In the genomic region with DNA sequence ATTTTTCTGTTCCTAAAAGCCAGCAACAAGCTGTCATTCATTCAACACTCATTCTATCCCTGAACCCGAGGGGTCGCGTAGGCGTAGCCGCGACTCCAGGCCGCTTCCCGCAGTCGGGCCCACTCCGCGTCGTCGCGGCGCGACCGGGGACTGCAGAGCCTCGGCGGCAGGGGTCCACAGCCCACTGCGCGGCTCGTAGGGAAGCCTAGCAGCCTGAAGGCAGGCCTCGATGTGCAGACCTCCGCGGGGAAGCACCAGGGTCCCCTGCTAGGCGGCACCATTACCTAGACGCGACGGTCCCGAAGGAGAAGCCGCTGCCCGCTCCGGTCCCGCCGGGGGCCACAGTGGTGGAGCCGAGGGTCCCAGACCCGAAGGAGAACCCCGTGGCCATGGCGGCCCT, we compare ENCODE assay signal across 8 mouse cellular contexts. TPM values are rescaled to one million over a fixed set of nuclear protein-coding genes. Genes with fewer than 3 reads are reported as not detected.
DNase-seq lines count a peak whose midpoint lies in the region; ATAC-seq and TF ChIP-seq lines count a peak whose summit lies in the region.

No protein-coding gene starts in this region.

- peak overlapping the region; percentile 94 for H3K27ac ChIP-seq in forebrain, embryonic 16.5 days (ENCODE audit: low read length)
- peak overlapping the region; percentile 91 for H3K27ac ChIP-seq in liver, postnatal 0 days (ENCODE audit: low read depth)

- intact Hi-C loops in left cerebral cortex, postnatal 14 days (cut with DNase I) = loop anchor here (5.0 kb wide), 1 partner anchor 126 kb away; no protein-coding TSS in a partner anchor
- intact Hi-C loops in left cerebral cortex, postnatal 36 days (cut with DNase I) = loop anchor here (1.0 to 10.0 kb wide), 3 partner anchors 14 to 444 kb away; a partner anchor contains a TSS

- H3K4me2 ChIP-seq in forebrain, embryonic 16.5 days (ENCODE audit: low read length) = peak overlapping the region; percentile 84
- H3K4me2 ChIP-seq in liver, postnatal 0 days (ENCODE audit: low read depth, low read length) = peak overlapping the region; percentile 86

- H3K4me1 ChIP-seq in forebrain, embryonic 16.5 days (replicated peaks; ENCODE audit: control insufficient read depth, insufficient read depth, low read length) = peaks cover 22% of the 10 kb centered on the region
- H3K4me1 ChIP-seq in liver, postnatal 0 days (ENCODE audit: insufficient read depth) = peaks cover 12% of the 10 kb centered on the region

- no peak for TF ChIP-seq EP300 in liver, postnatal 0 days (IDR thresholded peaks at IDR 0.05; ENCODE audit: low read depth)

- no peaks in the 10 kb centered on the region for H3K36me3 ChIP-seq in forebrain, embryonic 16.5 days (ENCODE audit: control insufficient read depth, insufficient read depth)
- no peaks in the 10 kb centered on the region for H3K36me3 ChIP-seq in liver, postnatal 0 days (replicated peaks; ENCODE audit: insufficient read depth, low read length)

- no peaks in the 10 kb centered on the region for H3K27me3 ChIP-seq in forebrain, embryonic 16.5 days (replicated peaks; ENCODE audit: control insufficient read depth, insufficient read depth, low read length)
- no peaks in the 10 kb centered on the region for H3K27me3 ChIP-seq in liver, postnatal 0 days (ENCODE audit: insufficient read depth, low read length)

- H3K4me3 ChIP-seq in forebrain, embryonic 16.5 days (replicated peaks; ENCODE audit: low read length) = peak overlapping the region; percentile 97
- H3K4me3 ChIP-seq in liver, postnatal 0 days (ENCODE audit: low read depth, low read length) = peak overlapping the region; percentile 90

- H3K9me3 ChIP-seq in forebrain, embryonic 16.5 days (ENCODE audit: control insufficient read depth, low read length) = no peaks in the 10 kb centered on the region
- H3K9me3 ChIP-seq in liver, postnatal 0 days (ENCODE audit: low read length) = no peaks in the 10 kb centered on the region

- WGBS in forebrain, embryonic 16.5 days = under 1% methylated on average over 39 of the region's 39 CpGs
- WGBS in liver, postnatal 0 days (ENCODE audit: insufficient replicate concordance) = 0% methylated on average over 35 of the region's 39 CpGs

- no peak for TF ChIP-seq CTCF in liver, postnatal 0 days (IDR thresholded peaks at IDR 0.05; ENCODE audit: low read depth)

- peak overlapping the region; percentile 96 for H3K9ac ChIP-seq in forebrain, embryonic 16.5 days (replicated peaks; ENCODE audit: low read depth, low read length)
- peak overlapping the region; percentile 99 for H3K9ac ChIP-seq in liver, postnatal 0 days (replicated peaks)

- DNase-seq in left cerebral cortex, postnatal 14 days (ENCODE audit: low spot score in 2 of 2) = peak; percentile 47 to 48
- DNase-seq in left cerebral cortex, adult 18-20 months (ENCODE audit: low spot score in 2 of 2) = no peak
- peak; percentile 58 for DNase-seq in ZHBTc4 (ENCODE audit: low read depth, low spot score)
- DNase-seq in liver, postnatal 0 days = no peak
- DNase-seq in adrenal gland, postnatal 10 days = no peak
- no peak for DNase-seq in gastrocnemius, postnatal 10 days
- no peak for DNase-seq in left cerebral cortex, postnatal 36 days (ENCODE audit: low spot score in 2 of 2)

- peak; percentile 56 for ATAC-seq in forebrain, embryonic 16.5 days
- ATAC-seq in liver, postnatal 0 days = peak; percentile 48

RNA-seq across cellular contexts. Expression of a gene that starts 0.4 kb away (rescaled TPM):
- under 1 TPM in 1 of 2 experiments, not detected in 1; 0.20 TPM for total RNA-seq in left cerebral cortex, postnatal 14 days (2021)
- total RNA-seq in left cerebral cortex, adult 18-20 months (2021) = not detected
- polyA plus RNA-seq in forebrain, embryonic 16.5 days (2015; fragmentation: Nextera tagmentation; extraction: Ambion mirVana) = 0.09 and 0.11 TPM in 2 replicates
- polyA plus RNA-seq in liver, postnatal 0 days (2015; fragmentation: Nextera tagmentation; extraction: Ambion mirVana) = not detected in 2 replicates
- not detected for total RNA-seq in adrenal gland, postnatal 10 days (2021)
- total RNA-seq in gastrocnemius, postnatal 10 days (2021) = not detected
- total RNA-seq in left cerebral cortex, postnatal 36 days (2021) = under 1 TPM in 1 of 2 experiments, not detected in 1; 0.18 TPM

RNA-seq across cellular contexts. Expression of a gene that starts 0.4 kb away (rescaled TPM):
- total RNA-seq in left cerebral cortex, postnatal 14 days (2021) = 10 to 100 TPM; 90.9 to 93.1 TPM
- total RNA-seq in left cerebral cortex, adult 18-20 months (2021) = 10 to 100 TPM; 70.3 to 75.6 TPM
- polyA plus RNA-seq in forebrain, embryonic 16.5 days (2015; fragmentation: Nextera tagmentation; extraction: Ambion mirVana) = 62.9 and 67.1 TPM in 2 replicates
- polyA plus RNA-seq in liver, postnatal 0 days (2015; fragmentation: Nextera tagmentation; extraction: Ambion mirVana) = 10.8 and 13.2 TPM in 2 replicates
- 10 to 100 TPM; 35.7 to 35.9 TPM for total RNA-seq in adrenal gland, postnatal 10 days (2021)
- 10 to 100 TPM; 34.5 to 39.5 TPM for total RNA-seq in gastrocnemius, postnatal 10 days (2021)
- total RNA-seq in left cerebral cortex, postnatal 36 days (2021) = 10 to 100 TPM; 71.5 to 77.8 TPM

RNA-seq across cellular contexts. Expression of a gene that starts 14.1 kb away (rescaled TPM):
- total RNA-seq in left cerebral cortex, postnatal 14 days (2021) = 100 to 1,000 TPM; 101 to 113 TPM
- 100 to 1,000 TPM; 119 TPM for total RNA-seq in left cerebral cortex, adult 18-20 months (2021)
- polyA plus RNA-seq in forebrain, embryonic 16.5 days (2015; fragmentation: Nextera tagmentation; extraction: Ambion mirVana) = 73.2 and 81.6 TPM in 2 replicates
- 8.8 and 9.4 TPM in 2 replicates for polyA plus RNA-seq in liver, postnatal 0 days (2015; fragmentation: Nextera tagmentation; extraction: Ambion mirVana)
- 10 to 100 TPM; 39.0 to 39.8 TPM for total RNA-seq in adrenal gland, postnatal 10 days (2021)
- 10 to 100 TPM; 28.1 to 29.9 TPM for total RNA-seq in gastrocnemius, postnatal 10 days (2021)
- 100 to 1,000 TPM; 110 to 112 TPM for total RNA-seq in left cerebral cortex, postnatal 36 days (2021)

RNA-seq across cellular contexts. Expression of a gene that starts 53.9 kb away (rescaled TPM):
- total RNA-seq in left cerebral cortex, postnatal 14 days (2021) = 10 to 100 TPM; 79.0 to 85.3 TPM
- total RNA-seq in left cerebral cortex, adult 18-20 months (2021) = 10 to 100 TPM; 63.7 to 65.5 TPM
- polyA plus RNA-seq in forebrain, embryonic 16.5 days (2015; fragmentation: Nextera tagmentation; extraction: Ambion mirVana) = 36.3 and 47.2 TPM in 2 replicates
- polyA plus RNA-seq in liver, postnatal 0 days (2015; fragmentation: Nextera tagmentation; extraction: Ambion mirVana) = 5.6 and 7.5 TPM in 2 replicates
- 1 to 10 TPM; 4.1 to 4.3 TPM for total RNA-seq in adrenal gland, postnatal 10 days (2021)
- 1 to 10 TPM; 1.4 to 1.6 TPM for total RNA-seq in gastrocnemius, postnatal 10 days (2021)
- 10 to 100 TPM; 63.5 to 77.6 TPM for total RNA-seq in left cerebral cortex, postnatal 36 days (2021)

Comparison
In these comparisons a context has a peak if more than half of its experiments do, and no peak if none do; other contexts are left out.
1. DNase-seq: peak in left cerebral cortex, postnatal 14 days (2 of 2) and ZHBTc4 (single experiment); none in left cerebral cortex, adult 18-20 months (0 of 2), liver, postnatal 0 days (single experiment), adrenal gland, postnatal 10 days (single experiment), gastrocnemius, postnatal 10 days (single experiment) and left cerebral cortex, postnatal 36 days (0 of 2).